In the genomic region with DNA sequence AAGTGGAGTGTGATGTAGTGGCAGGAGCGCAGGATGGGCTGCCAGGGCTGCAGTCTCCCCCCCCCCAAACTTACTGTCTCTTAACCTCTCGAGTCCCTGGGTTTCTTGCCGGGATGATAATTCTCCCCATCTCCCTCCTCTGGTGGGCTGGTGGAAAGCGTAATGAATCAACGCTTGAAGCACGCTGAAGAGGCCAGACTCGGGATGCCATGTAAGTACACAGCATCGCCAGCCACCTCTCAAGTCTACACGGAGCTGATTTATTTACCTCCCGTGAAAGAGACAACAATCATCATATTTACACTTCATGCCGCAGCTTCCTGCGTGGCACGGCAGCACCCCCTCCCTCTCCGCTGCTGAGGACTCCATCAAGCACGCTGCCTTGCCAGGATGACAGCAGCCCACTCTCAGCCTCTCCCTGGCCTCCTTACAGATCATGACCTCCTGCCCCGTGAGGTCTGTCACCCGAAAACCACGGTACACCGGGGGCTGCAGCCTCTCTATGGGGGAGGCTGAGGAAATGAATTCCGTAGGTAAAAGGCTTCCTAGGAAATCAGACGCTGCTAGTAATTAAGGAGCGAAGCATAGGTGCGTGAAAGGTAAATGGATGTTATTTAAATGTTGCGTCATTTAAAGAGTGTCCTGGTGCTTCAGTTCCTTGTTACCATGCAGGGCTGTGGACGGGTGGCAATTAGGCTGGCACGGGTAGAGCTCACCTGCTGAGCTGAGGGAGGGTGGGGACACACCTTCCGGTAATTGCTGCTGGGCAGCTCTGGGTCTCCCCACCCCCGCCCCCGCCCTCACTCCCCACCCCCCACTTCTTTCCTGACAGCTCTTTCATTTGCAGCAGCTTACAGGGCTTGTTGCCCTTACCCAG, we compare ENCODE assay signal across 8 mouse cellular contexts.
DNase-seq lines count a peak whose midpoint lies in the region; ATAC-seq and TF ChIP-seq lines count a peak whose summit lies in the region.

No protein-coding gene starts in this region.

- peak overlapping the region; percentile 39 for H3K4me2 ChIP-seq in lung, embryonic 15.5 days
- peak overlapping the region; percentile 53 for H3K4me2 ChIP-seq in forebrain, embryonic 16.5 days (ENCODE audit: low read length)
- H3K4me2 ChIP-seq in limb, embryonic 14.5 days (replicated peaks; ENCODE audit: low read depth, low read length, severe bottlenecking), result peak overlapping the region; percentile 33
- peak overlapping the region; percentile 26 for H3K4me2 ChIP-seq in stomach, embryonic 15.5 days

- H3K36me3 ChIP-seq in lung, embryonic 15.5 days, result no peaks in the 10 kb centered on the region
- no peaks in the 10 kb centered on the region for H3K36me3 ChIP-seq in forebrain, embryonic 16.5 days (ENCODE audit: control insufficient read depth, insufficient read depth)
- H3K36me3 ChIP-seq in limb, embryonic 14.5 days (ENCODE audit: control insufficient read depth, insufficient read depth, low read length), result no peaks in the 10 kb centered on the region
- no peaks in the 10 kb centered on the region for H3K36me3 ChIP-seq in stomach, embryonic 15.5 days

- no peak overlapping the region for H3K27ac ChIP-seq in lung, embryonic 15.5 days
- no peak overlapping the region for H3K27ac ChIP-seq in forebrain, embryonic 16.5 days (ENCODE audit: low read length)
- no peak overlapping the region for H3K27ac ChIP-seq in limb, embryonic 14.5 days (replicated peaks; ENCODE audit: low read depth, low read length)
- H3K27ac ChIP-seq in stomach, embryonic 15.5 days, result no peak overlapping the region

- peaks cover 25% of the 10 kb centered on the region for H3K4me1 ChIP-seq in lung, embryonic 15.5 days
- peaks cover 25% of the 10 kb centered on the region for H3K4me1 ChIP-seq in forebrain, embryonic 16.5 days (replicated peaks; ENCODE audit: control insufficient read depth, insufficient read depth, low read length)
- peaks cover 33% of the 10 kb centered on the region for H3K4me1 ChIP-seq in limb, embryonic 14.5 days (ENCODE audit: control insufficient read depth, insufficient read depth, low read length)
- H3K4me1 ChIP-seq in stomach, embryonic 15.5 days, result peaks cover 18% of the 10 kb centered on the region

- no peak for TF ChIP-seq POLR2A in limb, embryonic 14.5 days (IDR thresholded peaks at IDR 0.05; ENCODE audit: borderline replicate concordance, extremely low read depth, insufficient read depth, insufficient read length)

- no peak for ATAC-seq in lung, embryonic 15.5 days (ENCODE audit: borderline replicate concordance, extremely low read depth, low FRiP score, low TSS enrichment)
- ATAC-seq in forebrain, embryonic 16.5 days, result 0 out of 2 replicates have a peak, but pooled peaks have one; percentile 28
- ATAC-seq in limb, embryonic 14.5 days (ENCODE audit: low FRiP score, low read depth), result no peak
- no peak for ATAC-seq in stomach, embryonic 15.5 days (ENCODE audit: insufficient read depth, low FRiP score, low read depth)

- H3K4me3 ChIP-seq in lung, embryonic 15.5 days, result peak overlapping the region; percentile 2; the same call in 1 of the 2 replicates
- H3K4me3 ChIP-seq in forebrain, embryonic 16.5 days (replicated peaks; ENCODE audit: low read length), result peak overlapping the region; percentile 30
- 0 out of 2 replicates have a peak overlapping the region, but pooled peaks have one; percentile 7 for H3K4me3 ChIP-seq in limb, embryonic 14.5 days (replicated peaks; ENCODE audit: low read length)
- no peak overlapping the region for H3K4me3 ChIP-seq in stomach, embryonic 15.5 days (replicated peaks)

- no peak for DNase-seq in lung, postnatal 14 days
- DNase-seq in limb, embryonic 14.5 days (ENCODE audit: low spot score), result no peak
- no peak for DNase-seq in left cerebral cortex, postnatal 14 days (ENCODE audit: low spot score in 2 of 2)
- no peak for DNase-seq in frontal cortex, postnatal 25 days (ENCODE audit: low spot score in 2 of 2)
- DNase-seq in spleen, adult 18-20 months, result no peak

- peaks cover 37% of the 10 kb centered on the region for H3K27me3 ChIP-seq in lung, embryonic 15.5 days
- peaks cover 15% of the 10 kb centered on the region for H3K27me3 ChIP-seq in forebrain, embryonic 16.5 days (replicated peaks; ENCODE audit: control insufficient read depth, insufficient read depth, low read length)
- peaks cover 21% of the 10 kb centered on the region for H3K27me3 ChIP-seq in limb, embryonic 14.5 days (ENCODE audit: control insufficient read depth, insufficient read depth, low read length)
- peaks cover 30% of the 10 kb centered on the region for H3K27me3 ChIP-seq in stomach, embryonic 15.5 days (replicated peaks)

- intact Hi-C loops in left cerebral cortex, postnatal 14 days (cut with DNase I), result no loop called here

- H3K9ac ChIP-seq in lung, embryonic 15.5 days, result no peak overlapping the region
- peak overlapping the region; percentile 46 for H3K9ac ChIP-seq in forebrain, embryonic 16.5 days (replicated peaks; ENCODE audit: low read depth, low read length)
- H3K9ac ChIP-seq in limb, embryonic 14.5 days (ENCODE audit: low read depth, low read length, severe bottlenecking), result no peak overlapping the region
- H3K9ac ChIP-seq in stomach, embryonic 15.5 days, result no peak overlapping the region

- 9% methylated on average over 29 of the region's 29 CpGs for WGBS in lung, embryonic 15.5 days
- WGBS in forebrain, embryonic 16.5 days, result 4% methylated on average over 29 of the region's 29 CpGs
- WGBS in limb, embryonic 14.5 days, result 7% methylated on average over 29 of the region's 29 CpGs
- 10% methylated on average over 29 of the region's 29 CpGs for WGBS in stomach, embryonic 15.5 days

- H3K9me3 ChIP-seq in lung, embryonic 15.5 days, result no peaks in the 10 kb centered on the region
- no peaks in the 10 kb centered on the region for H3K9me3 ChIP-seq in forebrain, embryonic 16.5 days (ENCODE audit: control insufficient read depth, low read length)
- no peaks in the 10 kb centered on the region for H3K9me3 ChIP-seq in limb, embryonic 14.5 days (ENCODE audit: control insufficient read depth, low read length)
- H3K9me3 ChIP-seq in stomach, embryonic 15.5 days, result no peaks in the 10 kb centered on the region
